Mouse (Mus musculus) splenic B cell, adult 2 months (primary cell): ENCODE data around the gene Plcb4.

Experiments
- DNase-seq: peaks from one replicate; pipeline ENCODE4 v3.0.0-alpha.2; 2011; ENCODE audit warnings: low read depth, low spot score
- H3K27me3 ChIP-seq: 2 replicates; pipeline ENCODE4 v1.6.1; 2012; ENCODE audit warnings: mild to moderate bottlenecking, low read length, moderate library complexity, mixed read lengths; ENCODE audit not compliant: control insufficient read depth, poor library complexity, insufficient read depth, severe bottlenecking
- H3K36me3 ChIP-seq: 2 replicates; pipeline ENCODE4 v1.6.1; 2012; ENCODE audit warnings: mild to moderate bottlenecking, low read length, moderate library complexity, mixed read lengths; ENCODE audit not compliant: control insufficient read depth, poor library complexity, insufficient read depth, severe bottlenecking

Plcb4 gene

GRCm38 (mm10) chr2:135869637-135870036, 210.8 kb downstream of the Plcb4 start:
- Histone ChIP-seq H3K27me3 (no peaks in the 10 kb centered on the region), H3K36me3 (no peaks in the 10 kb centered on the region)
- DNase-seq = no peak

GRCm38 (mm10) chr2:135873146-135873545, 214.3 kb downstream of the Plcb4 start:
- DNase-seq = no peak
- Histone ChIP-seq H3K27me3 (no peaks in the 10 kb centered on the region), H3K36me3 (no peaks in the 10 kb centered on the region)

- Histone ChIP-seq H3K36me3 (no peaks in the 10 kb centered on the region), H3K27me3 (no peaks in the 10 kb centered on the region)
- DNase-seq = no peak
Measured at GRCm38 (mm10) chr2:135873761-135874160, 214.9 kb downstream of the Plcb4 start.

- Histone ChIP-seq H3K27me3 (no peaks in the 10 kb centered on the region), H3K36me3 (no peaks in the 10 kb centered on the region)
- no peak for DNase-seq
Measured at GRCm38 (mm10) chr2:135875549-135875948, 216.7 kb downstream of the Plcb4 start.

GRCm38 (mm10) chr2:135879356-135879755, 220.5 kb downstream of the Plcb4 start:
- Histone ChIP-seq H3K27me3 (no peaks in the 10 kb centered on the region), H3K36me3 (no peaks in the 10 kb centered on the region)
- no peak for DNase-seq

GRCm38 (mm10) chr2:135880269-135880760, 221.5 kb downstream of the Plcb4 start:
- Histone ChIP-seq H3K27me3 (no peaks in the 10 kb centered on the region), H3K36me3 (no peaks in the 10 kb centered on the region)
- no peak for DNase-seq

- DNase-seq = no peak
- Histone ChIP-seq H3K36me3 (no peaks in the 10 kb centered on the region), H3K27me3 (no peaks in the 10 kb centered on the region)
Measured at GRCm38 (mm10) chr2:135883359-135883758, 224.5 kb downstream of the Plcb4 start.

- no peak for DNase-seq
- no peaks in the 10 kb centered on the region for H3K36me3 ChIP-seq
- H3K27me3 ChIP-seq = no peaks in the 10 kb centered on the region
Measured at GRCm38 (mm10) chr2:135884534-135885180, 225.8 kb downstream of the Plcb4 start.

DNA sequence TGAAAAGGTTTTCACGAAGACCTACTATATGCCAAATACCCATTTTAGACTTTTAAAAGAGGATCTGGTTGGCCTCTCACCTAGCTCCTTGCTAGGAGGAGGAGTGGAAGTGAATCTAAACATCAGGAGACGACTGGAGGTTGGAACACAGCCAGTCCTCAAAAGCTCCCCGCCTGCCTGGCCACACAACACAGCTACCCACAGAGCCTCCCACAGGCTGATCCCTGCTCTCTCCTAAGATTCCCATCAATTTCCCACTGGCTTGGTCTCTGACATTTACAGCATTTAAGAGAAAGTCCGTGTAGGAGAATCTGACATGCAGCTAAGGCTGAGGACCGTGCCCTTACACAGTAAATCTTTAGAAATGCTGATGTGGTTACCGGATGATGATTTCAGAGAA, 226.8 kb downstream of the Plcb4 start:
- H3K36me3 ChIP-seq = no peaks in the 10 kb centered on the region
- DNase-seq = no peak
- H3K27me3 ChIP-seq = no peaks in the 10 kb centered on the region

DNA sequence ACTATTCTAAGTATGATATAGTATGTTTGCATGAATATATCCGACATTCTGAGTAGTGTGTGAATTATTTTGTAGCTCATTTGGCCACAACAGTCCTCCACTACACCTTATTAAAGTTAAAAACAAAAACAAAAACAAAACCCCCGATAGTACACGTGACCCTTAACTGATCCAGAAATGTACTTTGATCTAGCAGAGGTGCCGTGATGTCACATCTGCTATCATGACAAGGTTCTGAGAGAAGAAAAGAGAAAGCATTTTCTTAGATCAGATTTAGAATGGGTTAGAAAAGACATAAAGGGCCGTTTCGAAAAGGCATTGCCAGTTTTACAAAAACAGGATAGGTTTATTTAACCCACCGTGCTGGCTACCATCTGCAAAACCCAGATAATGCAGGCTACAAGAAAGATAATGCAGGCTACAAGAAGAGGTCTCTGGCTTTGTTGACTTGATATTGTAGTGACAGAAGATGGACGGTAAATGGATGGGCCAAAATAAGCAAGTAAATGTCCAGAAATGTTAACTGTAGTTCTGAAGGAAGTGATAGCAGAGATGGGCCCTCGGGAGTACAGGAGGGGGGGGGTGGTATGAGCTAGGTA, 227.4 kb downstream of the Plcb4 start:
- no peaks in the 10 kb centered on the region for H3K27me3 ChIP-seq
- no peaks in the 10 kb centered on the region for H3K36me3 ChIP-seq
- no peak for DNase-seq

GRCm38 (mm10) chr2:135887805-135888204, 229.0 kb downstream of the Plcb4 start:
- no peak for DNase-seq
- no peaks in the 10 kb centered on the region for H3K36me3 ChIP-seq

DNA sequence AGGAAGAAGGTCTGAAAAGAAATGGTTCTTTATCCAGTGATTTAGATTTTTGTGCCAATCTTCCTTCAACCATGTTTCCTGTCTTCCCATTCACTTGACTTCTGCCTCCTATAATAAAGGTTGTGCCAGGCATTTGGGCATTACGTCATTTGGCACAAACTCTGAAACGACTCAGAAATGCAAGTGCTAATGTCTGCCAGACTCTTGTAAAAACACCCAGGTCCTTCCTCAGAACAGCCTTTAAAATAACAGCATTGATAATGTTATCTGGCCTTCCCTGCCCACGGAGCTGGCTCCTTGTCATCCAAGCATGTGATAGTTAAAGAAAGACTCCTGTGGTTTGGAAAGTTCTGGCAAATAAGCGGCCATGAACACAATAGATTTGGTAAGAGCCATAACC, 229.4 kb downstream of the Plcb4 start:
- Histone ChIP-seq H3K36me3 (no peaks in the 10 kb centered on the region), H3K27me3 (no peaks in the 10 kb centered on the region)
- DNase-seq = no peak

More at GRCm38 (mm10) chr2:135887805-135888204, 229.0 kb downstream of the Plcb4 start:
- no peaks in the 10 kb centered on the region for H3K27me3 ChIP-seq

- Histone ChIP-seq H3K27me3 (no peaks in the 10 kb centered on the region), H3K36me3 (no peaks in the 10 kb centered on the region)
- no peak for DNase-seq
Measured at GRCm38 (mm10) chr2:135888767-135889166, 230.0 kb downstream of the Plcb4 start.

DNA sequence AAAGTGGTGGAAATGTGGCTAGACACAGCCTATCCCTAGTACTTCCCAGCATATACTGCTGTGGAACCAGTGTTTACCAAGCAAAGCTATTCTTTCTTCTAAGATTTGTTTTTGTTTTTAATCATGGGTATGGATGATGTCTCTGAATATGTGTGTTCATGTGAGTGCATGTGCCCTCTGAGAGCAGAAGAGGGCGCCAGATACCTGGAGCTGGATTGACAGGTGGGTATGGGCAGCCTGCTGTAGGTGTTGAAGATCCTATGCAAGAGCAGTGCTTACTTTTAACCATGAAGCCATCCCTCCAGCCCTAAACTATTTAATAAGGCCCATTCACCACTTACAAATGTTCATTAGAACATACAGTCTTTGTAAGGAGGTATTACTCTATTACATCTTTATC, 231.3 kb downstream of the Plcb4 start:
- Histone ChIP-seq H3K27me3 (no peaks in the 10 kb centered on the region), H3K36me3 (no peaks in the 10 kb centered on the region)
- DNase-seq = no peak

- H3K36me3 ChIP-seq = no peaks in the 10 kb centered on the region
- DNase-seq = no peak
- H3K27me3 ChIP-seq = no peaks in the 10 kb centered on the region
Measured at GRCm38 (mm10) chr2:135891097-135891496, 232.3 kb downstream of the Plcb4 start.

- H3K36me3 ChIP-seq = no peaks in the 10 kb centered on the region
- DNase-seq = no peak
- H3K27me3 ChIP-seq = no peaks in the 10 kb centered on the region
Measured at GRCm38 (mm10) chr2:135891686-135892085, 232.9 kb downstream of the Plcb4 start.
